Mouse (Mus musculus): Measurements from ENCODE around the gene Aprt.

GRCm38 (mm10) chr8:122556030-122557009 is 20.4 kb downstream of the Aprt start:
- TF ChIP-seq POLR2A (IDR thresholded peaks at IDR 0.05; ENCODE audit: extremely low read depth, insufficient read depth, low read length) = no peak
- TF ChIP-seq CTCF (IDR thresholded peaks at IDR 0.05; ENCODE audit: extremely low read depth, insufficient read depth, low read length) = no peak
